Mouse (Mus musculus): ENCODE measurements around the gene Ankmy1. TPM values are rescaled to one million over a fixed set of nuclear protein-coding genes. Genes with fewer than 3 reads are reported as not detected.
A peak's percentile ranks its signal among the peaks of the same experiment; 100 is the strongest.

Gene Ankmy1
- polyA plus RNA-seq, 1 experiment from 2014 or later = 0.16 TPM

DNA sequence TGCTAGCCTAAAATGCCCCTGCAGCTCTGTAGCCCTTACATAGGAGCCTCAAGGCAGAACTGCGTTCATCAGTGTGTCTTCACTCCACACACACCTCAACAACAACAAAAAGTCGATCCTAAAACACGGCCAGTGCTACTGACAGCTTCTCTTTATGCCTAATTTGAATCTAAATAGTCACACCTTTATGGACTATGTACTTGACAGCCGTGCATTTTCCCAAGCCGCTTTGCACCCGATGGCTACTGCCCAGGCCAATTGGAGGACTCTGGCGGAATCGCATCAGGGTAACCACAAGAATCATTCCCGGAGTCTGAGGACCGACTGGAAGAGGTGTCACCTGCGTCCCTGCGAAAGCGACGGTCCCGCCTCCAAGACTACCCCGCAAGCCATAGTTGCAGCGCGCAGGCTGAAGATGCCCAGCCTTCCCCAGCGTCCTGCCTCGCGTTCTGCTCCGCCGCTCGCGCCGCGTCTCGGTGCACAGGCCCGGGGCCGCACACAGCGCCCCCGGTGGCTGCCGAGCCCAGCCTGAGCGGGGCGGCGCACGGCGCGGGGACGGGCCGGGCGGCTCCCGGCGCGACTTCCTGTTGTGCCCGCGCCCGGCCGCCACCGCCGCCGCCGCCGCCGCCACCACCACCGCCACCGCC lies 7.7 kb upstream of the Ankmy1 start, which contains the start of gene Rnpepl1:
Gene Rnpepl1, plus strand, starts transcription at position 545 of the 647 bp plus-strand sequence.
- H3K4me3 ChIP-seq (replicated peaks) = peak within 1 kb of the TSS; percentile 76

DNA sequence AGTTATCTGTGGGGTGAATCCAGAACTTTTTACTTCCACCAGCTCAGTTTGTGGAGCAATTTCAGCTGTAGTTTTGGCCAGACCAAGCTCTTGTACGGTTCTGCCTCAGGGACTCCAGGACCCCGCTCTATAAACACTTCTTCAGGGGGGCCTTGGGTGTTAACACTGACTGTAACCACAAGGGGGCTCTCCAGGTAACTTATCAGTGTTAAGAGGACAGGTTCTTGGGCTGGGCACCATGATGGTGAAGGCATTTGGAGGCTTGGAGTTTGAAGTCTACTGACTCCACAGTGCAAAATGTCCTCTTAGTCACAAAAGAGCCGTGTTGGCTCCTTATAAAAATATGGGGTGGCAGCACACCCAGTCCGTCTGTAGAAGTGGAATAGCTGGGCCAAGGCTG lies 6.4 kb upstream of the Ankmy1 start:
- 62% methylated on average over 4 of the region's 4 CpGs for WGBS
- H3K36me3 ChIP-seq = no peaks in the 10 kb centered on the region
- H3K4me3 ChIP-seq (replicated peaks) = no peak overlapping the region
- peaks cover 32% of the 10 kb centered on the region for H3K4me1 ChIP-seq (replicated peaks)
- H3K27ac ChIP-seq = no peak overlapping the region
- no peak overlapping the region for H3K9ac ChIP-seq
- no peaks in the 10 kb centered on the region for H3K27me3 ChIP-seq (replicated peaks)
- H3K9me3 ChIP-seq = no peaks in the 10 kb centered on the region
- no peak overlapping the region for H3K4me2 ChIP-seq (replicated peaks)
- no peak for ATAC-seq

More for the DNA sequence above, 7.7 kb upstream of the Ankmy1 start, which contains the start of gene Rnpepl1:
- peak; percentile 75 for ATAC-seq
- peaks cover 5% of the 10 kb centered on the region; the same call in 1 of the 2 replicates for H3K36me3 ChIP-seq
- H3K27me3 ChIP-seq (replicated peaks) = no peaks in the 10 kb centered on the region
- WGBS = under 1% methylated on average over 34 of the region's 57 CpGs
- peak within 1 kb of the TSS; percentile 91 for H3K27ac ChIP-seq
- H3K9me3 ChIP-seq = no peaks in the 10 kb centered on the region
- peaks cover 32% of the 10 kb centered on the region for H3K4me1 ChIP-seq (replicated peaks)
- H3K4me2 ChIP-seq (replicated peaks) = peak within 1 kb of the TSS; percentile 89
- H3K9ac ChIP-seq = peak within 1 kb of the TSS; percentile 89

DNA sequence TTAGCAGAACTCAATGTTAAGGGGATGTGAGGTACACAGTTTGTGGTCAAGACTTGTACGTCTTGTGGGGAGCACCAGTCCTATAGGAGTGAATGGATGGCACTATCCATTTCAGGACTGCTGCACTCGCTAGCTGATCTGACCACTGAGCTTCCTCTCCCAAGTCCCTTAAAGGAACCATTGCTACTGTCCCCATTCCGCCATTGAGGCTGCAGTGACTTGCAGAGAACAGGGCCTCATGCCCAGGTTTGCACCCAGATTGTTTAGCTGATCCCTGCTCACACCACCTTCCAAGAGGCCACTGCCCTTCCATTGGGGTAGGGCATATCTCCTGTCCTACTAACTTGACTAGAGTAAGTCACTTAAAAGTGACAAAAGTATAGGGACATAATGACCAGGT lies 6.0 kb upstream of the Ankmy1 start:
- H3K9ac ChIP-seq = no peak overlapping the region
- no peak overlapping the region for H3K27ac ChIP-seq
- H3K4me2 ChIP-seq (replicated peaks) = no peak overlapping the region
- H3K9me3 ChIP-seq = no peaks in the 10 kb centered on the region
- H3K36me3 ChIP-seq = no peaks in the 10 kb centered on the region
- H3K27me3 ChIP-seq (replicated peaks) = no peaks in the 10 kb centered on the region
- H3K4me3 ChIP-seq (replicated peaks) = no peak overlapping the region
- WGBS = 96% methylated on average over 3 of the region's 3 CpGs
- ATAC-seq = no peak
- peaks cover 32% of the 10 kb centered on the region for H3K4me1 ChIP-seq (replicated peaks)

DNA sequence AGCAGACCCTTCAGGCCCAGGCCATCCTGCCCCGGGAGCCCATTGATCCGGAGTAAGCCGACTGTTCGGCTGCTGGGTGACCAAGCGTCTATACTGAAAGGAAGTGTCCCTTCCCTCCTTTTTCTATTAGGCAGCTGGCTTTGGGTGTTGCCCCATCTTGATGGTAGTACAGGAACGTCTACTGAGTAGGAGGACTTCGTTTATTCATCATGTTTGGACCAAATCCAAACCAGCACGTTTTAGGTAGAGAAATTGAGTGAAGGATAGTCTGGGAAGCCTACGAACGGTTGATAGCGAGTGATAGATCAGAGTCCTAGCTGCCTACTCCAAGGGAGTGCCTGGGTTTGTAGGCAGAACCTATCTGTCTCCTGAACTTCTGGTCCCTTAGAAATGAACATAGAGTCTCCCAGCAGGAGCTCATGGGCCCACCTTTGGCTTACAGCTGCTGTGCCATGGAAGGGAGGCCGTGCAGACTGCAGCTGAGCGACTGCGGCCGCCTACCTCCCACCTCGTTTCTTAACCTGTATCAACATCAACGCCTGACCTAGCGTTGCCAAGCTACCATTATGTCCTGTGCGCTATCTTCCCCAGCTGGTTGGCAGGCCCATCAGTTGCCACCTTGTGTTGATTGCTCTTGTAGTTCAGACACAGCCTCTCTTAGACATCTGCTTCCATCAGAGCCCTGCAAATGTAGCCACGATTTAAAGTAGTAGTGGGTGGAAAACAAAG lies 5.1 kb upstream of the Ankmy1 start:
- peak overlapping the region; percentile 60 for H3K9ac ChIP-seq
- no peaks in the 10 kb centered on the region for H3K27me3 ChIP-seq (replicated peaks)
- H3K4me1 ChIP-seq (replicated peaks) = peaks cover 34% of the 10 kb centered on the region
- peak overlapping the region; percentile 55; the same call in 1 of the 2 replicates for H3K27ac ChIP-seq
- no peaks in the 10 kb centered on the region for H3K9me3 ChIP-seq
- H3K4me2 ChIP-seq (replicated peaks) = peak overlapping the region; percentile 86
- WGBS = 43% methylated on average over 20 of the region's 20 CpGs
- H3K36me3 ChIP-seq = no peaks in the 10 kb centered on the region
- peak overlapping the region; percentile 67 for H3K4me3 ChIP-seq (replicated peaks)
- ATAC-seq = no peak; the same call in 1 of the 2 replicates

DNA sequence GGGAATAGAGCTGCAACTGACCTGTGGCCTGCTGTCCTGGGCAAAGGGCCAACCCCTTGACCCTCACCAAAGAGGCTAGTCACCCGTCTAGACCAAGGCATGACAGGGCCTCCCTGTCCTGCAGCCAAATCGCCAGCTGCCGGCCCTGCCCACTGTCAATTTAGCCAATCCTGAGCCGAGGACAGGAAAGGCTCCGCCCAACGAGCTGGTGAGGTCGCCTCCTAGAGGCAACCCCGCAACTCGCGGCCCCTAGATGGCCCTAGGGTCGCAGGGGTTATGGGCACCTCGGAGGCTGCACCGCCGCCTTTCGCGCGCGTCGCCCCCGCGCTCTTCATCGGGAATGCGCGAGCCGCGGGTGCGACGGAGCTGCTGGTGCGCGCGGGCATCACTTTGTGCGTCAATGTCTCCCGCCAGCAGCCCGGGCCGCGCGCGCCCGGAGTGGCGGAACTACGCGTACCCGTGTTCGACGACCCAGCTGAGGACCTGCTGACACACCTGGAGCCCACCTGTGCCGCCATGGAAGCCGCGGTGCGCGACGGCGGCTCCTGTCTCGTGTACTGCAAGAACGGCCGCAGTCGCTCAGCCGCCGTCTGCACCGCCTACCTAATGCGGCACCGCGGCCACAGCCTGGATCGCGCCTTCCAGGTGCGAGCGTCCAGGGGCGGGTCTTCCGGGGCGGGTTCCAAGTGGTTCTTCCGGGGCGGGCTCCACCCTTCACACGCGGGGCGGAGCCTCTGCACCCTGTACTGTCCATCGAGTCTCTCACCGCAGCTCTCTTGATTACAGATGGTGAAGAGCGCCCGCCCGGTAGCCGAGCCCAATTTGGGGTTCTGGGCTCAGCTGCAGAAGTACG lies 4.3 kb upstream of the Ankmy1 start, which contains the start of gene Dusp28:
Gene Dusp28, plus strand, starts transcription at position 203 of the 853 bp plus-strand sequence.
- ATAC-seq = peak; percentile 91
- H3K4me2 ChIP-seq (replicated peaks) = peak within 1 kb of the TSS; percentile 86
- peak within 1 kb of the TSS; percentile 91 for H3K27ac ChIP-seq
- H3K27me3 ChIP-seq (replicated peaks) = no peaks in the 10 kb centered on the region
- no peaks in the 10 kb centered on the region for H3K9me3 ChIP-seq
- WGBS = under 1% methylated on average over 81 of the region's 81 CpGs
- peaks cover 31% of the 10 kb centered on the region for H3K4me1 ChIP-seq (replicated peaks)
- peak within 1 kb of the TSS; percentile 67 for H3K4me3 ChIP-seq (replicated peaks)
- peak within 1 kb of the TSS; percentile 60 for H3K9ac ChIP-seq
- H3K36me3 ChIP-seq = no peaks in the 10 kb centered on the region

DNA sequence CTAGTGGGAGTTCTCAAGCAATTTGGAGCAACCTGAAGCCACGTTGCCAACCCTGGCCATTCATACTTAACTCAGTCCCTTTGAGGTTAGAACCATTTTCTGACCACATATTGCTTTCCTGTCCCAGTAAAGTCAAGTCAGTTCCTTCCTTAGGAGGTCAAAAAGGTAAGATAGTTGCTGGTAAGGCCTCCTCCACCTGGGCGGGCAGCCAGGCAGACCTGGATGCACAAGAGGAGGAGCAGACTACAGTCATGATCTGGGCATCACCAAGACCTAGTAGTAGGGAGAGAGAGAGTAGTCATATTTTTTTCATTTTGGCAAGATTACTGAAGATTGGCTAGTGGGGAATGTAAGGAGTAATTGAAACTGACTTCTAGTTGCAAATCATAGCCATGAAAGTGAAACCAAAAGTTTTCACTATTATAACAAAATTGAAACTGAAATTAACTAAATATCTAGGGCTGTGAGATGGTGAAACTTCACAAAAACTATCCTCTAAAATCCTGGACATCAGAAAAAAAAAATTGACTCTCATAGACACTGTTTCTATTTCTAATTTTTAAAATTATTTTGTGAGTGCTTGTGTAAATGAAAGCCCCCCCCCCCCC lies 3.1 kb upstream of the Ankmy1 start:
- ATAC-seq = no peak
- H3K36me3 ChIP-seq = no peaks in the 10 kb centered on the region
- no peaks in the 10 kb centered on the region for H3K9me3 ChIP-seq
- no peak overlapping the region for H3K27ac ChIP-seq
- H3K4me1 ChIP-seq (replicated peaks) = peaks cover 21% of the 10 kb centered on the region
- no peak overlapping the region for H3K4me3 ChIP-seq (replicated peaks)
- H3K9ac ChIP-seq = no peak overlapping the region
- H3K27me3 ChIP-seq (replicated peaks) = no peaks in the 10 kb centered on the region
- no peak overlapping the region for H3K4me2 ChIP-seq (replicated peaks)
- WGBS = 91% methylated on average over 2 of the region's 2 CpGs

DNA sequence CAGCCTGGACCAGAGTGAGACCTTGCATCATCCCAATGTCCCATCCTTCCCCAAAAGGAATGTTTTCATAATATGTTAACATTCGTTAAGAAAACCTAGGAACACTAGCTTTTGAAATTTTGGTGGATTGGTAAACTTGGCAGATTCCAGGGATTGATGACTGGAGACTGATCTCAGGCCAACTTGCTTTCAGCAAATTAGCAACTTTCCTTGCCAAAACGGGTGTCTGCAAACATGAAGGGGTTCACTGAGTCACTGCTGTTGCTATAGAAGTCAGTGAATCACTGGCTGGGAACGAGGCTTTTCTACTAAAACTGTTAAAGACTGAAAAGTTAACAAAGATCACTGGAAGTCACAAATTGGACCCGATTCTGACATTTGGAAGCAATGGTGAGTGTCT lies 921 bp upstream of the Ankmy1 start:
- WGBS = 73% methylated on average over 4 of the region's 4 CpGs
- H3K36me3 ChIP-seq = no peaks in the 10 kb centered on the region

DNA sequence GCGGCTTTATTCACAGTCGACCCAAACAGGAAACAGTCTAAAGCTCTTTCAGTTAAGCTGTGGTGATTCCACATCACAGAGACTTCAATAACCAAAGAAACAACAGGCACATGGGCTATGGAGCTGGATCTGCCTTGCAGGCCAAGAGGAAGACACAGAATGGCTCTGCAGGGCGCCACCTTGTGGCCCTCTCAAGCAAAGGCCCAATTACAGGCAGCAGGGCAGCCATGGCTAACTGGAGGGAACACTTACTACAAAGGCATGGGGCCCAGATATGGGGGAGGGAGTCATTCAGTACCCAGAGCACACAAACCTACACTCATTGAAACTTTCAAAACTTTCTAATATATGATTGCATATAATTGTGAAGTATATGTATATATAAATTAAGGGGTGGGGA lies 7.6 kb downstream of the Ankmy1 start:
- Histone ChIP-seq H3K4me1 (replicated peaks) (no peaks in the 10 kb centered on the region), H3K9ac (no peak overlapping the region), H3K4me3 (replicated peaks) (no peak overlapping the region), H3K36me3 (no peaks in the 10 kb centered on the region), H3K9me3 (no peaks in the 10 kb centered on the region), H3K27ac (no peak overlapping the region), H3K4me2 (replicated peaks) (no peak overlapping the region), H3K27me3 (replicated peaks) (0 out of 2 replicates have a peak, but pooled peaks cover 6% of the 10 kb centered on the region)
- no peak; the same call in 1 of the 2 replicates for ATAC-seq
- 12% methylated on average over 3 of the region's 3 CpGs for WGBS

More for the DNA sequence above, 921 bp upstream of the Ankmy1 start:
- H3K4me1 ChIP-seq (replicated peaks) = peaks cover 15% of the 10 kb centered on the region
- no peak overlapping the region for H3K4me3 ChIP-seq (replicated peaks)
- no peak overlapping the region for H3K27ac ChIP-seq
- no peak overlapping the region for H3K4me2 ChIP-seq (replicated peaks)
- H3K9me3 ChIP-seq = no peaks in the 10 kb centered on the region
- no peak overlapping the region for H3K9ac ChIP-seq
- H3K27me3 ChIP-seq (replicated peaks) = 0 out of 2 replicates have a peak, but pooled peaks cover 6% of the 10 kb centered on the region
- ATAC-seq = no peak

DNA sequence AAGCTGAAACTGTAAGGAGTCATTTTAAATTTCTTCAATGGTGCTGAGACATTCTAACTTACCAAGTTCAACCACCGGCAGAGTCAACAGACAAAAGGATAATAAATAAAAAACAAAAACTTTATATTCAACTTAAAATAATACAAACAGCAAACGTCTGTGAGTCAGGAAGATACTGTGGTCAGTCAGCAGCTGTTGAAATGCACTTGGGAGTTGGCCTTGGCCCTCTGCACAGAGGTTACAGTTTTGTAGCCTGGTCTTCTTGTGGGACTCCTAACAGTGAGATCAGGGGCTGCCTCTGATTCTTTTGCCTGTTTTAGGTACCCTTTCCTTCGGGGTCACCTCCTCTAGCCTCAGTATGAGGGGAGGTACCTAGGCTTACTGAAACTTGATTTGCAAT lies 8.8 kb downstream of the Ankmy1 start:
- Histone ChIP-seq H3K27me3 (replicated peaks) (no peaks in the 10 kb centered on the region), H3K27ac (no peak overlapping the region), H3K4me1 (replicated peaks) (no peaks in the 10 kb centered on the region), H3K9me3 (no peaks in the 10 kb centered on the region), H3K9ac (no peak overlapping the region), H3K4me3 (replicated peaks) (no peak overlapping the region), H3K4me2 (replicated peaks) (no peak overlapping the region), H3K36me3 (no peaks in the 10 kb centered on the region)
- ATAC-seq = no peak
- 76% methylated on average over 3 of the region's 3 CpGs for WGBS

DNA sequence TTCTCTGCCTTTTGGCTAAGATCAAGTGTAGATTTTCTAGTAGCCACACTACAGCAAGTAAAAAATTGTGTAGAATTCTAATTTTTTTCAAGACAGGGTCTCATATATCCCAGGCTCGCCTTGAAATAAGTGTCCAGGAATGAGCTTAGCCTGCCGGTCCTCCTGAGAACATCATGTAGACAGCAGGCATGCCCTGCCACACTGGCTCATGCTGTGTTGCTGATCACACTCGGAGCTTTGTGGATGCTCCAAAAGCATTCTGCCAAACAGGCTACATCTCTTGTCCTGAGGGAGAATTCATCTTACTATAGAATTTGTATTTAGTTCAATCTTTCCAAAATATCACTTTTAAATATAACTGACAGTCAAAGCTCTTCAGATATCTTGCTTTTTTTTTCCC lies 9.9 kb downstream of the Ankmy1 start:
- Histone ChIP-seq H3K4me2 (replicated peaks) (no peak overlapping the region), H3K27me3 (replicated peaks) (no peaks in the 10 kb centered on the region), H3K9me3 (no peaks in the 10 kb centered on the region), H3K36me3 (no peaks in the 10 kb centered on the region), H3K4me1 (replicated peaks) (no peaks in the 10 kb centered on the region), H3K4me3 (replicated peaks) (no peak overlapping the region), H3K27ac (no peak overlapping the region), H3K9ac (no peak overlapping the region)
- ATAC-seq = no peak
- 67% methylated on average over 3 of the region's 3 CpGs for WGBS

DNA sequence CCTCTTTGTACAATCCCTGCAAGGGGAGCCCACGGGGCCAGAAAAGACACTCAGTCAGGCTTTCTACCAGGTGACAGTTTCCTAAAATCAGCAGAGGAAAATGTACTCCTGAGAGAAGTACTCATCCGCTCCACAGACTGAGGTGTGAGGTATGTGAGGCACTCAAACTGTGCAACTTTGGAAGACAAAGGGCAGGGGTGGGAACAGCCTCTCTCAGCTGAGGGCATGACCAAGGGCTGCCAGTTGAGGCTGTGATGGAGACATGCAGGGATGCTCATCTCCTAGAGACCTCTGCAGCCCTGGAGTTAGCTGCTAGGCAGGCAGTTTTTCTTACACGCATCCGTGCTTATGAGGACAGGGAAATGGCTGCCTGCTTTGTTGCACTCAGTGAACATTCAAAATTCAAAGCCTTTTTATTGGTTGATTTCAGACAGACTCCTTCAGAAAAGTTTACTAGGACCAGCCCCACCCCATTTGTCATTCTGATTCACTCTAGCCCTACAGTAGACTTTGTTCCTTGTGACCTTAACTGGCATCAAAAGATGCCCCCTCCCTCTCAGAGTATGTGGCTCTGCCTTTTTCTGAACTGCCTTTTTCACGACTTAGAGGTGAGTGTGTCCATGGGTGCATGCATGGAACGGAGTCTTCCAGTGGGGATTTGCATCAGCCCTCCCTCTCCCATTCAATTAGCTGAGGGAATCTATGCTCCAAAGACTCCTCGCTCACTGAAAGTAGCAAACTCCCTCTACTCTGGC lies 13.6 kb downstream of the Ankmy1 start:
- Histone ChIP-seq H3K36me3 (no peaks in the 10 kb centered on the region), H3K9ac (no peak overlapping the region), H3K4me2 (replicated peaks) (no peak overlapping the region), H3K27ac (no peak overlapping the region), H3K4me1 (replicated peaks) (no peaks in the 10 kb centered on the region), H3K4me3 (replicated peaks) (no peak overlapping the region), H3K27me3 (replicated peaks) (no peaks in the 10 kb centered on the region), H3K9me3 (no peaks in the 10 kb centered on the region)
- WGBS = 70% methylated on average over 7 of the region's 7 CpGs
- ATAC-seq = no peak

Measured in intestine, embryonic 15.5 days (tissue).